12 mouse cellular contexts compared by ENCODE assay signal in the genomic region with DNA sequence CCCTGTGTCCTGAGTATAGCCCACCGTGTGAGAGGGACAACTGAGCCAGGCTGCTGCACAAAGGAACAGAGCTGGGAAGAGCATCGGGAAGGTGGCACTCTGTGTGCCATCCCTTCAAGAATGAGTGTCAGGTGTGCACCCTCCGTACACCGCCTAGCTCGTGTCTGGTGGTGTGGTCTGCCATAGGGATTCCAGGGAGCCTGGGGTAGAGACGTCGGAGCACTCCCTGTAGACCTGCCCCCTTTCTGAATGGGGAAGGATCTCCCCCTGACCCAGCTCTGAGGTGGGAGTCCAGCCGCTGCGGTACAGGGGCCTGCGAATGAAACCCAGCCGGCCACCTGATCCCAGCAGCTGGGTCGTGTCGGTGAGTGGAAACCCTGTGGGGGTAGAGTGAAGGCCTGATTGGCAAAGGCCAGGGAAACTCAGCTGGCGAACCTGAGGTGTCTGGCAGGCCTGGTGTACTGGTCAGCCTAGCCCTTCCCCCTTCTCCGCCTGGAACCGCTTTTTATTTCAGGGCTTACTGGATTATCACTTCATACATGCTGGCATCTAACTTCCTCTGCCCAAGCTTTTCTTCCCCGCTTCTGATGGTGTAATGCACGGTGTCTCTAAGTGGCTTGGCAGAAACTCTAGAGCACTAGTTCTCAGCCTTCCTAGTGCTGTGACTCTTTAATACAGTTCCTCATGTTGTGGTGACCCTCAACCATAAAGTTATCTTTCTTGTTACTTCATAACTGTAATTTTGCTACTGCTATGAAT. TPM values are rescaled to one million over a fixed set of nuclear protein-coding genes. Genes with fewer than 3 reads are reported as not detected.
DNase-seq lines count a peak whose midpoint lies in the region; ATAC-seq and TF ChIP-seq lines count a peak whose summit lies in the region.
"Had no signal": no experiment of that assay in that cellular context is flagged by ENCODE, and none has a peak within 500 bp of the region (broad histone marks: within the 10 kb centered on the region; RNA-seq: fewer than 3 reads in every experiment).

No protein-coding gene starts in this region.

- no peak overlapping the region for H3K9ac ChIP-seq in heart, embryonic 12.5 days
- no peak overlapping the region for H3K9ac ChIP-seq in liver, adult 2 months (ENCODE audit: low read depth, low read length)
- H3K9ac ChIP-seq: forebrain, embryonic 12.5 days; liver, embryonic 14.5 days had no signal

- ATAC-seq in heart, embryonic 12.5 days (ENCODE audit: insufficient number of reproducible peaks, low FRiP score), result 0 out of 2 replicates have a peak, but pooled peaks have one; percentile 9
- ATAC-seq in erythroid progenitor cell, adult 5-6 weeks (replicated peaks; ENCODE audit: low FRiP score, poor library complexity, severe bottlenecking), result 0 out of 2 replicates have a peak, but pooled peaks have one; percentile 13

- no peak overlapping the region for H3K4me3 ChIP-seq in heart, embryonic 12.5 days
- H3K4me3 ChIP-seq in liver, adult 2 months (ENCODE audit: insufficient read depth, low read depth, low read length), result no peak overlapping the region
- H3K4me3 ChIP-seq: forebrain, embryonic 12.5 days had no signal

- no peak for TF ChIP-seq CTCF in liver, adult 2 months (IDR thresholded peaks at IDR 0.05; ENCODE audit: low read depth, low read length)

- H3K27me3 ChIP-seq in heart, embryonic 12.5 days (replicated peaks), result 0 out of 2 replicates have a peak, but pooled peaks cover 26% of the 10 kb centered on the region
- no peaks in the 10 kb centered on the region for H3K27me3 ChIP-seq in liver, adult 2 months (ENCODE audit: control insufficient read depth, insufficient read depth, low read length)

- no peak overlapping the region for H3K27ac ChIP-seq in heart, embryonic 12.5 days (ENCODE audit: poor library complexity, severe bottlenecking)
- H3K27ac ChIP-seq in liver, adult 2 months (replicated peaks; ENCODE audit: insufficient read depth, low read depth, low read length), result no peak overlapping the region; the same call in 1 of the 2 replicates
- H3K27ac ChIP-seq: forebrain, embryonic 12.5 days; liver, embryonic 14.5 days had no signal

- 76% methylated on average over 18 of the region's 18 CpGs for WGBS in heart, embryonic 12.5 days
- 63% methylated on average over 18 of the region's 18 CpGs for WGBS in liver, adult 2 months

- no peaks in the 10 kb centered on the region for H3K9me3 ChIP-seq in heart, embryonic 12.5 days (replicated peaks)
- H3K9me3 ChIP-seq: forebrain, embryonic 12.5 days had no signal

- no peak for TF ChIP-seq POLR2A in liver, adult 2 months (IDR thresholded peaks at IDR 0.05; ENCODE audit: extremely low read depth, insufficient read depth, low read length)

- peaks cover 45% of the 10 kb centered on the region for H3K4me1 ChIP-seq in heart, embryonic 12.5 days (replicated peaks)
- H3K4me1 ChIP-seq in liver, adult 2 months (ENCODE audit: control insufficient read depth, insufficient read depth, low read length), result peaks cover 34% of the 10 kb centered on the region

- no peaks in the 10 kb centered on the region for H3K36me3 ChIP-seq in heart, embryonic 12.5 days
- no peaks in the 10 kb centered on the region for H3K36me3 ChIP-seq in liver, adult 2 months (ENCODE audit: control insufficient read depth, insufficient read depth, low read length)
- H3K36me3 ChIP-seq: forebrain, embryonic 12.5 days had no signal

- no peak for DNase-seq in heart, adult 9 months (ENCODE audit: low spot score in 2 of 2)
- DNase-seq in liver, adult 2 months (ENCODE audit: extremely low read depth, low read depth, low spot score), result peak; percentile 59
- DNase-seq in liver, result no peak
- peak; percentile 56 for DNase-seq in skeletal muscle tissue, adult 2 months (ENCODE audit: low read depth, low spot score)
- DNase-seq in thymus, postnatal 36 days, result no peak
- DNase-seq: retina, postnatal 1 day; thymus, postnatal 4 days had no signal

- peaks cover 25% of the 10 kb centered on the region; the same call in 1 of the 2 replicates for H3K79me2 ChIP-seq in liver, adult 2 months (ENCODE audit: control insufficient read depth, insufficient read depth, low read length)

- H3K4me2 ChIP-seq in heart, embryonic 12.5 days, result no peak overlapping the region
- H3K4me2 ChIP-seq: forebrain, embryonic 12.5 days had no signal

RNA-seq across cellular contexts. Expression of a gene that starts 6.0 kb away (rescaled TPM):
- 4.8 and 7.5 TPM in 2 replicates for polyA plus RNA-seq in heart, embryonic 12.5 days (2016; fragmentation: Nextera tagmentation; extraction: Ambion mirVana)
- 9.1 and 9.7 TPM in 2 replicates for total RNA-seq in liver, adult 2 months (2014; rRNA removed)
- 9.2 and 11.5 TPM in 2 replicates for polyA plus RNA-seq in liver, adult 2 months (2012; rRNA removed)
- total RNA-seq in erythroid progenitor cell, adult 5-6 weeks (2015; ENCODE audit: low replicate concordance), result 0.84 and 2.2 TPM in 2 replicates
- 8.2 and 18.2 TPM in 2 replicates for total RNA-seq in erythroid progenitor cell, adult 5-6 weeks (2017; ENCODE audit: low replicate concordance)

RNA-seq across cellular contexts. Expression of a gene that starts 48.9 kb away (rescaled TPM):
- polyA plus RNA-seq in heart, embryonic 12.5 days (2016; fragmentation: Nextera tagmentation; extraction: Ambion mirVana), result 2.5 and 7.1 TPM in 2 replicates
- total RNA-seq in liver, adult 2 months (2014; rRNA removed), result 2.1 and 2.2 TPM in 2 replicates
- 1.8 and 3.2 TPM in 2 replicates for polyA plus RNA-seq in liver, adult 2 months (2012; rRNA removed)
- total RNA-seq in erythroid progenitor cell, adult 5-6 weeks (2015; ENCODE audit: low replicate concordance), result 2.2 and 15.9 TPM in 2 replicates
- 0.39 TPM in 1 of 2 replicates, not detected in the other for total RNA-seq in erythroid progenitor cell, adult 5-6 weeks (2017; ENCODE audit: low replicate concordance)

RNA-seq across cellular contexts. Expression of a gene that starts 52.2 kb away (rescaled TPM):
- polyA plus RNA-seq in heart, embryonic 12.5 days (2016; fragmentation: Nextera tagmentation; extraction: Ambion mirVana), result 0.90 and 2.1 TPM in 2 replicates
- 1.2 TPM in 1 of 2 replicates, not detected in the other for total RNA-seq in liver, adult 2 months (2014; rRNA removed)
- polyA plus RNA-seq in liver, adult 2 months (2012; rRNA removed), result 0.31 TPM in 1 of 2 replicates, not detected in the other
- not detected in 2 replicates for total RNA-seq in erythroid progenitor cell, adult 5-6 weeks (2015; ENCODE audit: low replicate concordance)
- total RNA-seq in erythroid progenitor cell, adult 5-6 weeks (2017; ENCODE audit: low replicate concordance), result not detected in 2 replicates
- total RNA-seq: megakaryocyte-erythroid progenitor cell, adult 5-6 weeks had no signal

RNA-seq across cellular contexts. Expression of a gene that starts 52.7 kb away (rescaled TPM):
- 61.9 and 64.4 TPM in 2 replicates for polyA plus RNA-seq in heart, embryonic 12.5 days (2016; fragmentation: Nextera tagmentation; extraction: Ambion mirVana)
- total RNA-seq in liver, adult 2 months (2014; rRNA removed), result 4.4 and 6.2 TPM in 2 replicates
- polyA plus RNA-seq in liver, adult 2 months (2012; rRNA removed), result 27.3 and 31.4 TPM in 2 replicates
- 15.5 TPM in 2 replicates for total RNA-seq in erythroid progenitor cell, adult 5-6 weeks (2015; ENCODE audit: low replicate concordance)
- 7.3 and 9.6 TPM in 2 replicates for total RNA-seq in erythroid progenitor cell, adult 5-6 weeks (2017; ENCODE audit: low replicate concordance)

Comparison
In these comparisons a context has a peak if more than half of its experiments do, and no peak if none do; other contexts are left out.
1. DNase-seq: peak in liver, adult 2 months (single experiment) and skeletal muscle tissue, adult 2 months (single experiment); none in heart, adult 9 months (0 of 2), liver (single experiment) and thymus, postnatal 36 days (0 of 2).